Mouse (Mus musculus): ENCODE data around the gene Ephb3. TPM values are rescaled to one million over a fixed set of nuclear protein-coding genes. Genes with fewer than 3 reads are reported as not detected.

Ephb3 gene
- polyA plus RNA-seq, 1 experiment from 2014 or later, result 0.34 TPM

DNA sequence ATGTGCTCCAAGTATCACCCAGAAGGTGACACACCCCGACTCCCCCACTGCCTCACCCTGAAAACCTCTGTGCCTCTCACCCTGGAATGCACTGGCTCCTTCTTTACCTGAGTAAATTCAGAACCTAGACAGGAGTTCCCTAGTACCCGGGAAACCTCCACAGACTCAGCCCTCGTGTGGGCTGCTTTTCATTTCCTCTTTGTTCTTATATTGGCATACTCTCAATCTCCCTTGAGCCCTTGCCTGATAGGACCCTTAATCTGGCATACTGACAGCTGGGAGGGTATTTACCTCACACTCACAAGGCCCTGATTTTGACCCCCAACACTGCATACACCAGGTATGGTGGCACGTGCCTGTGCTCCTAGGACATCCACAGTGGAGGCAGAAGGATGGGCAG, 68.2 kb downstream of the Ephb3 start:
- no peak for TF ChIP-seq EP300 (IDR thresholded peaks at IDR 0.05; ENCODE audit: low read depth)
- no peak for TF ChIP-seq CTCF (IDR thresholded peaks at IDR 0.05; ENCODE audit: low read depth)
- Histone ChIP-seq H3K27me3 (ENCODE audit: insufficient read depth, low read length) (no peaks in the 10 kb centered on the region), H3K4me3 (ENCODE audit: low read depth, low read length) (no peak overlapping the region), H3K4me1 (ENCODE audit: insufficient read depth) (no peaks in the 10 kb centered on the region), H3K36me3 (replicated peaks; ENCODE audit: insufficient read depth, low read length) (no peaks in the 10 kb centered on the region), H3K9ac (replicated peaks) (no peak overlapping the region), H3K4me2 (ENCODE audit: low read depth, low read length) (no peak overlapping the region), H3K27ac (ENCODE audit: low read depth) (no peak overlapping the region), H3K9me3 (ENCODE audit: low read length) (no peaks in the 10 kb centered on the region)
- WGBS (ENCODE audit: insufficient replicate concordance), result 44% methylated on average over 4 of the region's 4 CpGs
- no peak for DNase-seq
- ATAC-seq, result no peak

Small RNA genes lying within 50 kb of the gene (microRNA-seq; reads per million reads assigned to microRNA genes)
- gene Mir7680, result not detected

Other genes starting within 250 kb of the Ephb3 start
- not detected in 2 replicates for gene Teddm3, start 50.8 kb upstream of the Ephb3 start, polyA plus RNA-seq (2015; fragmentation: Nextera tagmentation; extraction: Ambion mirVana)
- gene Vps8, start 218.4 kb downstream of the Ephb3 start, polyA plus RNA-seq (2015; fragmentation: Nextera tagmentation; extraction: Ambion mirVana), result 2.1 and 3.1 TPM in 2 replicates

Measured in liver, postnatal 0 days (tissue).